Mouse (Mus musculus) hindbrain, postnatal 0 days (tissue): ENCODE data around the gene Zan. TPM values are rescaled to one million over a fixed set of nuclear protein-coding genes. Genes with fewer than 3 reads are reported as not detected.

Experiments
- ATAC-seq: fragments of 200-750 bp; cut with Nextera tagmentation; 2 replicates; pipeline ENCODE4 v1.8.0; 2017; ENCODE audit warnings: mild to moderate bottlenecking, moderate TSS enrichment, moderate library complexity
- DNase-seq: peaks from one replicate; pipeline ENCODE4 v3.0.0-alpha.2; 2015; ENCODE audit warnings: low spot score
- H3K27ac ChIP-seq: fragments of 300-500 bp; sonication (generic); 2 replicates; pipeline ENCODE4 v1.5.1; 2014; ENCODE audit warnings: mild to moderate bottlenecking
- H3K27me3 ChIP-seq: fragments of 300-500 bp; sonication (generic); 2 replicates; pipeline ENCODE4 v1.6.1; 2014; ENCODE audit warnings: low read length, mixed read lengths; ENCODE audit not compliant: insufficient read depth
- H3K36me3 ChIP-seq: fragments of 300-500 bp; sonication (generic); 2 replicates; pipeline ENCODE4 v1.6.1; 2014; ENCODE audit warnings: low read length, mixed read lengths; ENCODE audit not compliant: insufficient read depth
- H3K4me1 ChIP-seq: fragments of 300-500 bp; sonication (generic); 2 replicates; pipeline ENCODE4 v1.6.1; 2014; ENCODE audit warnings: antibody characterized with exemption, low read length, mixed read lengths; ENCODE audit not compliant: insufficient read depth
- H3K4me2 ChIP-seq: fragments of 300-500 bp; sonication (generic); 2 replicates; pipeline ENCODE4 v1.6.1; 2014; ENCODE audit warnings: low read depth, mild to moderate bottlenecking, low read length, moderate library complexity, mixed read lengths
- H3K4me3 ChIP-seq: fragments of 300-500 bp; sonication (generic); 2 replicates; pipeline ENCODE4 v1.5.1; 2014; ENCODE audit warnings: low read length
- H3K9ac ChIP-seq: fragments of 300-500 bp; sonication (generic); replicated peaks from 2 replicates; pipeline ENCODE4 v1.6.1; 2014; ENCODE audit warnings: mild to moderate bottlenecking, low read length, moderate library complexity, mixed read lengths
- H3K9me3 ChIP-seq: fragments of 300-500 bp; sonication (generic); 2 replicates; pipeline ENCODE4 v1.6.1; 2016; ENCODE audit warnings: low read length, mixed read lengths
- CTCF ChIP-seq: IDR thresholded peaks from 2 replicates; pipeline ENCODE4 v1.5.1; 2016; ENCODE audit warnings: antibody characterized with exemption, control low read depth, low read depth
- WGBS: fragments of 180-500 bp; shearing (Covaris S2); extraction: QIAGEN DNeasy Blood & Tissue Kit; methylation state at CpG from one replicate; pipeline ENCODE4 v1.1.7; 2014; 5-methylcytosine and 5-hydroxymethylcytosine counted together
- polyA plus RNA-seq: library from polyadenylated mRNA; unstranded; fragments of >200 nt; fragmentation: Nextera tagmentation; extraction: Ambion mirVana; gene quantifications from 2 replicates; pipeline ENCODE4 v1.2.1, GENCODE M21; 2015
- total RNA-seq: library from RNA; depleted of rRNA; stranded (reverse); fragments of >200 nt; gene quantifications from 2 replicates; pipeline ENCODE4 v1.2.3, GENCODE M21; 2014; rRNA removed

Zan gene
- 0.43 and 1.6 TPM in 2 replicates for total RNA-seq
- 0.15 and 0.25 TPM in 2 replicates for polyA plus RNA-seq

GRCm38 (mm10) chr5:137476964-137477363 lies at the start of gene Zan:
TSS of gene Zan (minus strand) at chr5:137477064.
- Histone ChIP-seq H3K9me3 (no peaks in the 10 kb centered on the region), H3K9ac (no peak within 1 kb of the TSS), H3K4me1 (no peaks in the 10 kb centered on the region), H3K27ac (no peak within 1 kb of the TSS), H3K27me3 (no peaks in the 10 kb centered on the region), H3K4me3 (no peak within 1 kb of the TSS), H3K4me2 (no peak within 1 kb of the TSS), H3K36me3 (no peaks in the 10 kb centered on the region)
- WGBS = 80% methylated on average over 5 of the region's 5 CpGs
- TF ChIP-seq CTCF = no peak
- no peak for ATAC-seq
- no peak for DNase-seq

- Histone ChIP-seq H3K4me3 (no peak overlapping the region), H3K4me2 (no peak overlapping the region), H3K4me1 (peaks cover 16% of the 10 kb centered on the region), H3K27me3 (no peaks in the 10 kb centered on the region), H3K9ac (no peak overlapping the region), H3K27ac (peak overlapping the region; percentile 69), H3K9me3 (no peaks in the 10 kb centered on the region), H3K36me3 (peaks cover 47% of the 10 kb centered on the region)
- DNase-seq = peak; percentile 66
- no peak for TF ChIP-seq CTCF
- 22% methylated on average over 16 of the region's 16 CpGs for WGBS
- ATAC-seq = no peak
Measured at GRCm38 (mm10) chr5:137526192-137526936, 49.5 kb upstream of the Zan start.

GRCm38 (mm10) chr5:137525511-137525910 lies 48.6 kb upstream of the Zan start:
- Histone ChIP-seq H3K36me3 (peaks cover 55% of the 10 kb centered on the region), H3K27ac (no peak overlapping the region; the same call in 1 of the 2 replicates)

GRCm38 (mm10) chr5:137524671-137525070 lies 47.8 kb upstream of the Zan start:
- no peak overlapping the region for H3K27ac ChIP-seq
- WGBS = 78% methylated on average over 13 of the region's 13 CpGs
- no peaks in the 10 kb centered on the region for H3K27me3 ChIP-seq
- H3K4me2 ChIP-seq = no peak overlapping the region
- DNase-seq (no peak), ATAC-seq (no peak)
- peaks cover 63% of the 10 kb centered on the region for H3K36me3 ChIP-seq
- no peaks in the 10 kb centered on the region for H3K9me3 ChIP-seq
- H3K4me1 ChIP-seq = peaks cover 6% of the 10 kb centered on the region; the same call in 1 of the 2 replicates
- no peak overlapping the region for H3K9ac ChIP-seq
- no peak overlapping the region for H3K4me3 ChIP-seq
- TF ChIP-seq CTCF = no peak

More at GRCm38 (mm10) chr5:137525511-137525910, 48.6 kb upstream of the Zan start:
- DNase-seq (no peak), ATAC-seq (no peak)
- no peaks in the 10 kb centered on the region for H3K9me3 ChIP-seq
- 67% methylated on average over 16 of the region's 16 CpGs for WGBS
- H3K9ac ChIP-seq = no peak overlapping the region
- H3K4me1 ChIP-seq = peaks cover 14% of the 10 kb centered on the region
- no peaks in the 10 kb centered on the region for H3K27me3 ChIP-seq
- no peak for TF ChIP-seq CTCF
- no peak overlapping the region for H3K4me3 ChIP-seq
- H3K4me2 ChIP-seq = no peak overlapping the region

GRCm38 (mm10) chr5:137524251-137524515 lies 47.3 kb upstream of the Zan start:
- WGBS = 74% methylated on average over 8 of the region's 8 CpGs
- Histone ChIP-seq H3K27me3 (no peaks in the 10 kb centered on the region), H3K9ac (no peak overlapping the region), H3K27ac (no peak overlapping the region; the same call in 1 of the 2 replicates), H3K36me3 (peaks cover 63% of the 10 kb centered on the region), H3K4me3 (no peak overlapping the region), H3K4me1 (peaks cover 3% of the 10 kb centered on the region; the same call in 1 of the 2 replicates), H3K4me2 (no peak overlapping the region), H3K9me3 (no peaks in the 10 kb centered on the region)
- no peak for ATAC-seq
- no peak for TF ChIP-seq CTCF
- no peak for DNase-seq

GRCm38 (mm10) chr5:137523396-137524250 lies 46.8 kb upstream of the Zan start:
- peak; percentile 24 for DNase-seq
- H3K27me3 ChIP-seq = no peaks in the 10 kb centered on the region
- no peak; the same call in 1 of the 2 replicates for ATAC-seq
- no peak overlapping the region for H3K9ac ChIP-seq
- peaks cover 3% of the 10 kb centered on the region; the same call in 1 of the 2 replicates for H3K4me1 ChIP-seq
- no peak overlapping the region; the same call in 1 of the 2 replicates for H3K27ac ChIP-seq
- H3K4me3 ChIP-seq = no peak overlapping the region
- H3K9me3 ChIP-seq = no peaks in the 10 kb centered on the region
- H3K36me3 ChIP-seq = peaks cover 63% of the 10 kb centered on the region
- peak; percentile 44 for TF ChIP-seq CTCF
- no peak overlapping the region for H3K4me2 ChIP-seq
- WGBS = 78% methylated on average over 25 of the region's 25 CpGs
